Mouse (Mus musculus) intestine, embryonic 15.5 days (tissue): ENCODE results near the gene Slc30a2. TPM values are rescaled to one million over a fixed set of nuclear protein-coding genes. Genes with fewer than 3 reads are reported as not detected.

Experiments used
- ATAC-seq: fragments of 200-750 bp; cut with Nextera tagmentation; 2 replicates; pipeline ENCODE4 v1.8.0; 2017; ENCODE audit warnings: moderate TSS enrichment, moderate library complexity
- H3K27ac ChIP-seq: fragments of 300-500 bp; sonication (generic); 2 replicates; pipeline ENCODE4 v1.5.1; 2015; ENCODE audit warnings: mild to moderate bottlenecking, inconsistent platforms
- H3K27me3 ChIP-seq: fragments of 300-500 bp; sonication (generic); replicated peaks from 2 replicates; pipeline ENCODE4 v1.6.1; 2015; ENCODE audit warnings: inconsistent platforms
- H3K36me3 ChIP-seq: fragments of 300-500 bp; sonication (generic); 2 replicates; pipeline ENCODE4 v1.6.1; 2015; ENCODE audit warnings: inconsistent platforms
- H3K4me1 ChIP-seq: fragments of 300-500 bp; sonication (generic); replicated peaks from 2 replicates; pipeline ENCODE4 v1.6.1; 2015; ENCODE audit warnings: inconsistent platforms
- H3K4me2 ChIP-seq: fragments of 300-500 bp; sonication (generic); replicated peaks from 2 replicates; pipeline ENCODE4 v1.6.1; 2015; ENCODE audit warnings: mild to moderate bottlenecking, inconsistent platforms
- H3K4me3 ChIP-seq: fragments of 300-500 bp; sonication (generic); replicated peaks from 2 replicates; pipeline ENCODE4 v1.5.1; 2015; ENCODE audit warnings: inconsistent platforms
- H3K9ac ChIP-seq: fragments of 300-500 bp; sonication (generic); 2 replicates; pipeline ENCODE4 v1.6.1; 2015; ENCODE audit warnings: inconsistent platforms
- H3K9me3 ChIP-seq: fragments of 300-500 bp; sonication (generic); 2 replicates; pipeline ENCODE4 v1.6.1; 2016; ENCODE audit warnings: inconsistent platforms
- WGBS: fragments of 180-500 bp; shearing (Covaris S2); methylation state at CpG from one replicate; pipeline ENCODE4 v1.1.7; 2015; 5-methylcytosine and 5-hydroxymethylcytosine counted together
- polyA plus RNA-seq: library from polyadenylated mRNA; unstranded; fragments of >200 nt; fragmentation: Nextera tagmentation; extraction: Ambion mirVana; gene quantifications from 2 replicates; pipeline ENCODE4 v1.2.1, GENCODE M21; 2015

Slc30a2 gene
- polyA plus RNA-seq, 1 experiment from 2014 or later = 4.4 TPM

DNA sequence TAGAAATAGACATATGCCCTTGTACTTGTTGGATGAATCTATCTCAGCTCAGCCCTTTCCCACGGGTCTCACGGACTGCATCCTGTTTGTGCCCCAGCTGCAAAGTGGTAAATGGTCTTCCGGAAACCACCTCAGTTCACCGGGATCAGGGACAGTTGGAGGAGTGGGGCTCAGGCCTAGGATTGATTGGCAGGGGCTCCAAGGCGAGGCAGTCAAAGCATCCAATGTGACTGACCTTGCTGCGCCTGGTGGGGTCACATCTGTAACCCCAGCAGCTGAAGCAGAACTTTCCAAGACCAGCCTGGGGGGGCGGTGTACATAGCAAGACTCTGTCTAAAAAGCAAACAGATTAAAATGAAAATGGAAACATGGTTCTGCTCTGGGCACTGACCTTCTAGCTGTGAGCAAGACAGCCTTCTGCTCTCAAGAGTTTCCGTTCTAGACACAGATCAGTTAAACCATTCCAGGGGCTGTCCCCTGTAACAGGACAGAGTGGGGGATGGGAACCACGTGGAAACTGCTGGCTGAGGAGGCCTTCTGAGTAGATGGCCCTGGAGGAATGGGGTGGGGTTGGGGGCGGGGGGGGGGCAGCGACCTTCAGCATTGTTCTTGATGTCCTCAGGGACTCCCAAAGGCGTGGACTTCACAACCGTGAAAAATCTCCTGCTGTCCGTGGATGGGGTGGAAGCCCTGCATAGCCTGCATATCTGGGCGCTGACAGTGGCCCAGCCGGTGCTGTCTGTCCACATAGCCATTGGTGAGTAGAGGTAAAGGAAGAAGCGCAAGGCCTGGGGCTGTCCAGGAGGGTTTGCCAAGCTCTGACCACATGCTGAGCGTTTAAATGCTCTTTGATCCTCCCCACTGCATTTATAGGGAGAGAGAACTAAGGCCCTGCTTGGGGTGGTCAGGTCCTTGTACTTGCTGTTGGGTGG, 8.6 kb downstream of the Slc30a2 start:
- WGBS = 50% methylated on average over 18 of the region's 18 CpGs

DNA sequence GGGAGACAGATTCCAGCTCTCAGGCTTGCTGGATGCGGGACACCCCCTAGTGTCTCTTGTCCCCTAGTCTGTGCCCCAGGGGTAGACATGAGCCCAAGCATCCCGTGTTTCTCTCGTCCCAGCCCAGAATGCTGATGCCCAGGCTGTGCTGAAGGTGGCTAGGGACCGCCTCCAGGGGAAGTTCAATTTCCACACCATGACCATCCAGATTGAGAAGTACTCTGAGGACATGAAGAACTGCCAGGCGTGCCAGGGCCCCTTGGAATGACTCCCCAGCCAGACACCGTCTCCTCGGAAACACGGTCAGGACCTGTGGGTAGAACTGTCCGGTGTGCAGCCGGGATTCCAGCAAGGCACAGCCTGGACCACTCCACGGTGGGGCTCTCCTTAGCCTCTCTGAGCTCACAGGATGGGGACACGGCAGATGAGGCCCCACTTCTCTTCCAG, 9.3 kb downstream of the Slc30a2 start:
- H3K4me1 ChIP-seq = peaks cover 43% of the 10 kb centered on the region
- H3K9me3 ChIP-seq = no peaks in the 10 kb centered on the region
- 74% methylated on average over 12 of the region's 12 CpGs for WGBS
- H3K36me3 ChIP-seq = no peaks in the 10 kb centered on the region
- no peak for ATAC-seq
- H3K4me2 ChIP-seq = no peak overlapping the region
- H3K9ac ChIP-seq = no peak overlapping the region
- no peaks in the 10 kb centered on the region for H3K27me3 ChIP-seq
- peak overlapping the region; percentile 1; the same call in 1 of the 2 replicates for H3K27ac ChIP-seq
- H3K4me3 ChIP-seq = no peak overlapping the region

More for the DNA sequence above, 8.6 kb downstream of the Slc30a2 start:
- ATAC-seq = no peak
- H3K4me1 ChIP-seq = peaks cover 39% of the 10 kb centered on the region
- no peak overlapping the region for H3K4me2 ChIP-seq
- H3K4me3 ChIP-seq = no peak overlapping the region
- no peaks in the 10 kb centered on the region for H3K36me3 ChIP-seq
- H3K9me3 ChIP-seq = no peaks in the 10 kb centered on the region
- H3K9ac ChIP-seq = no peak overlapping the region
- H3K27ac ChIP-seq = no peak overlapping the region; the same call in 1 of the 2 replicates
- H3K27me3 ChIP-seq = no peaks in the 10 kb centered on the region

DNA sequence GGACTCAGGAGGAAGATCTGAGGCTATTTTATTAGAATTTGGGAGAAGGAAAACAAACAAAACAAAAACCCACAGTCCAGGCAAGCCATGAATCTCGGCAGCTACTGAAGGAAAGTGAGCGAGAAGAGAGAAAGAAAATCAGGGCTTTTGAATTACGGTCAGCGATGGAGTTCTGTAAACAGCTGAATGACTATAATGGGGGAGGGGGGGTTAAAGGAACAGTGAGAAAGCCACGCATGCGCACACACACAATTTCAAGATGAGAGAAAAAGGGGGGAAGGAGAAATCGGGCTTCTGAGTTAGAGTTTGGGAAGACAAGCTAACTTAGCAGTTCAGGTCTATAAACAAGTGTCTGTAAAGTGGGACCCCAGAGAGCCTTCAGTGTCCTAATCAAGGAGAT, 9.9 kb downstream of the Slc30a2 start:
- Histone ChIP-seq H3K27ac (peak overlapping the region; percentile 73), H3K27me3 (no peaks in the 10 kb centered on the region), H3K36me3 (no peaks in the 10 kb centered on the region), H3K9ac (no peak overlapping the region), H3K4me2 (no peak overlapping the region), H3K4me3 (no peak overlapping the region), H3K9me3 (no peaks in the 10 kb centered on the region), H3K4me1 (peaks cover 46% of the 10 kb centered on the region)
- WGBS = 42% methylated on average over 7 of the region's 7 CpGs
- ATAC-seq = no peak

GRCm38 (mm10) chr4:134353527-134354409, 10.8 kb downstream of the Slc30a2 start:
- no peaks in the 10 kb centered on the region for H3K36me3 ChIP-seq
- ATAC-seq = peak; percentile 61
- peaks cover 46% of the 10 kb centered on the region for H3K4me1 ChIP-seq
- peak overlapping the region; percentile 17 for H3K4me2 ChIP-seq
- H3K27ac ChIP-seq = peak overlapping the region; percentile 75
- WGBS = 48% methylated on average over 5 of the region's 5 CpGs
- H3K4me3 ChIP-seq = no peak overlapping the region
- no peaks in the 10 kb centered on the region for H3K27me3 ChIP-seq
- no peak overlapping the region for H3K9ac ChIP-seq
- H3K9me3 ChIP-seq = no peaks in the 10 kb centered on the region

DNA sequence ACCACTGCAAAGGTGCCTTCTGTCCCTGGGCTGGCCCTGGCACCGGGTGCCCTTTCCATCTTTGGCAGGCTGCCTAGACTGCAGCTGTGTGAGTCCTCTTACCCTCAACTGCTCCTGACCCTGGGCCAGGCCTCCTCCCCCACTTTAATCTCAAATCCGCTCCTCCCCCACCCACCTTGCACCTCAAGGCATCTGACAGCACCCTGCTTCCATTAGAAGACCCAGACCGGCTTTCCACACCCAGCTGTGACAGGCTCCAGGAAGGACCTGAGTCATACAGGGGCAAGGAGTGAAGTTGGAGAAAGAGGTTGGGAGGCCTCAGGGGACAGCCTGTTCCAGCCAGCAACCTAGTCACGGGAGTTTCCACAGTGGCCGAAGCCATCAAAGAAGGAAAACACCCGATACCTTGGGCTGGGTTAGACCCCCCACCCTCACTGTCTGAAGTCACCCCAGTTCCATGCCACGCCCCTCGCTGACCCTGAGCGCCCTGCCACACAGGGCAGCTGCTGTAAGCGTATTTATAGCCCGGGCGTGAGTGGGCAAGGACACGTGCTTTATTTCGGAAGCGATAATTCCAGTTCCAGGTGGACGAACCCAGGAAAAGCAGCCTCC, 13.0 kb downstream of the Slc30a2 start:
- Histone ChIP-seq H3K4me3 (peak overlapping the region; percentile 9; the same call in 1 of the 2 replicates), H3K27me3 (no peaks in the 10 kb centered on the region), H3K36me3 (no peaks in the 10 kb centered on the region), H3K9me3 (no peaks in the 10 kb centered on the region), H3K9ac (no peak overlapping the region), H3K27ac (peak overlapping the region; percentile 89), H3K4me2 (peak overlapping the region; percentile 46), H3K4me1 (peaks cover 46% of the 10 kb centered on the region)
- ATAC-seq = peak; percentile 53
- WGBS = 33% methylated on average over 16 of the region's 16 CpGs

DNA sequence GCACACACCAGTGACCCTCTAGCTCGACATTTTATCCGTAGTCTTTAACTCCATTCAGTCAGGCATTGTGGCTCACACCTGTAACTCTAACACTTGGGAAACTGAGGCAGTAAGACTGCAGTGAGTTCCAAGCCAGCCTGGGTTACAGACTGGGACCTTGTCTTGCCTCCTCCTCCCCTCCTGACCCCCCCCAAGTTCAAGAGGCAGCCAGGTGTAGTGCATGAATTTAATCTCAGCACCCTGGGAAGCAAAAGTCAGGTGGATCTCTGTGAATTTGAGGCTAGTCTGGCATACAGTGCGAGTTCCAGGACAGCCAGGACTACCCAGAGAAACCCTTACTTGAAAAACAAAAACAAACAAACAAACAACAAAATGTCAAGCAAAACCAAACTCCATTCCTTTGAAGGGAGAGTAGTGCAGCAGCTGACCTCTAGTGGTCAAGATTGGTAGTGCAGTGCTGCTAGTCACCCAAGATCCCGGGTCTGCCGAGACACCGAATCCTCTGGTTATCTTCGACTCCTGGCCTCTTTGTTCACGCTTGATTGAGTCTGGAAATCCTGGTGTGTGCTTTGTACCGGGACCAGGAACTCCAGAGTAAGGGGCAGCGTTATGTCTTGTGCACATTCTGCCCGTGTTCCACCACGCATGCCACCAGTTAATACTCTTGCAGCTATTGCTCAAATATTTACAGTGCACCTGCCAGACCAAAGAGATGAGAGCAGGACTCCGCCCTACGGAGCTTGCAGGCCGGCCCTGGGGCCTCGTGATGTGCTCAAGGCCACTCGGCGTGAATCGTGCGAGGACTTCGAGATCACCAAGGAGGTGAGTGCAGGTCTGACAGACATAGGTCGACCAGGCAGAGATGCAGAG, 13.8 kb downstream of the Slc30a2 start:
- no peaks in the 10 kb centered on the region for H3K36me3 ChIP-seq
- ATAC-seq = peak; percentile 51
- peak overlapping the region; percentile 39; the same call in 1 of the 2 replicates for H3K9ac ChIP-seq
- no peaks in the 10 kb centered on the region for H3K27me3 ChIP-seq
- H3K9me3 ChIP-seq = no peaks in the 10 kb centered on the region
- peak overlapping the region; percentile 46 for H3K4me2 ChIP-seq
- 17% methylated on average over 22 of the region's 22 CpGs for WGBS
- H3K4me3 ChIP-seq = peak overlapping the region; percentile 27
- H3K4me1 ChIP-seq = peaks cover 44% of the 10 kb centered on the region
- H3K27ac ChIP-seq = peak overlapping the region; percentile 89

GRCm38 (mm10) chr4:134357461-134357771, 14.4 kb downstream of the Slc30a2 start:
- H3K27me3 ChIP-seq = no peaks in the 10 kb centered on the region
- no peaks in the 10 kb centered on the region for H3K9me3 ChIP-seq
- peak overlapping the region; percentile 27 for H3K4me3 ChIP-seq
- H3K27ac ChIP-seq = peak overlapping the region; percentile 89
- H3K9ac ChIP-seq = peak overlapping the region; percentile 39
- WGBS = 33% methylated on average over 17 of the region's 17 CpGs
- peak overlapping the region; percentile 46 for H3K4me2 ChIP-seq
- peaks cover 43% of the 10 kb centered on the region for H3K4me1 ChIP-seq
- peak; percentile 53 for ATAC-seq
- no peaks in the 10 kb centered on the region for H3K36me3 ChIP-seq

- Histone ChIP-seq H3K36me3 (no peaks in the 10 kb centered on the region), H3K27me3 (no peaks in the 10 kb centered on the region), H3K27ac (no peak overlapping the region), H3K9ac (no peak overlapping the region), H3K4me1 (peaks cover 39% of the 10 kb centered on the region), H3K4me3 (no peak overlapping the region), H3K9me3 (no peaks in the 10 kb centered on the region), H3K4me2 (no peak overlapping the region)
- ATAC-seq = no peak
- 81% methylated on average over 6 of the region's 6 CpGs for WGBS
Observed at GRCm38 (mm10) chr4:134359649-134360048, 16.7 kb downstream of the Slc30a2 start.

GRCm38 (mm10) chr4:134361215-134361614, 18.2 kb downstream of the Slc30a2 start:
- ATAC-seq = peak; percentile 79
- peaks cover 27% of the 10 kb centered on the region for H3K4me1 ChIP-seq
- no peaks in the 10 kb centered on the region for H3K36me3 ChIP-seq
- H3K27ac ChIP-seq = peak overlapping the region; percentile 27
- H3K27me3 ChIP-seq = no peaks in the 10 kb centered on the region
- 17% methylated on average over 5 of the region's 5 CpGs for WGBS
- H3K9me3 ChIP-seq = no peaks in the 10 kb centered on the region
- no peak overlapping the region for H3K4me2 ChIP-seq
- no peak overlapping the region for H3K4me3 ChIP-seq
- H3K9ac ChIP-seq = no peak overlapping the region

GRCm38 (mm10) chr4:134362124-134362523, 19.1 kb downstream of the Slc30a2 start:
- H3K9ac ChIP-seq = no peak overlapping the region
- H3K4me2 ChIP-seq = no peak overlapping the region
- no peak for ATAC-seq
- H3K27ac ChIP-seq = peak overlapping the region; percentile 27
- WGBS = 59% methylated on average over 9 of the region's 9 CpGs
- no peaks in the 10 kb centered on the region for H3K36me3 ChIP-seq
- H3K4me1 ChIP-seq = peaks cover 25% of the 10 kb centered on the region
- H3K27me3 ChIP-seq = no peaks in the 10 kb centered on the region
- no peak overlapping the region for H3K4me3 ChIP-seq
- no peaks in the 10 kb centered on the region for H3K9me3 ChIP-seq

DNA sequence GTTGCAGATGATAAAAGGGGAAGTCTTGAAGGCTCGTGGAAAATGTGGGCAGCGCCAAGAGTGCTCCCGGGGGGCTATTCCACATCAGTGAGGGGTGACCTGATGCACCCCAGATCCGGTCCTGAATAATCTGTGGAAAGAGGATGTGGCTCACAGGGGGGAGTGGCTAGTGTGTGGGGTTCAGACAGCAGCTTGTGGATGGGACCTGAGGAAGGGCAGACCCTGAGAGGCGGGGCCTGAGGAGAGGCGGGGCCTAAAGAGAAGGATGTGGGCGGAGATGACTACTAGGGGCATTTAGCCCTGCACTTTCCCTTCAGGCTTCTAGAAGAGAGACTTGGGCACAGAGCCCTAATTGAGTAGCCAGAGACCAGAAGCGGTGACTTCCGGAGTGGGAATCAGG, 19.6 kb downstream of the Slc30a2 start:
- Histone ChIP-seq H3K9me3 (no peaks in the 10 kb centered on the region), H3K4me1 (peaks cover 20% of the 10 kb centered on the region), H3K27ac (no peak overlapping the region), H3K36me3 (no peaks in the 10 kb centered on the region), H3K4me3 (no peak overlapping the region), H3K4me2 (peak overlapping the region; percentile 27), H3K9ac (no peak overlapping the region), H3K27me3 (no peaks in the 10 kb centered on the region)
- ATAC-seq = no peak
- 32% methylated on average over 9 of the region's 9 CpGs for WGBS
